Mouse (Mus musculus): ENCODE data around the gene Nudt3. TPM values are rescaled to one million over a fixed set of nuclear protein-coding genes. Genes with fewer than 3 reads are reported as not detected.

Nudt3 gene
- polyA plus RNA-seq, 1 experiment = 142 TPM

GRCm38 (mm10) chr17:27533354-27533753 lies 89.9 kb downstream of the Nudt3 start:
- no peak for TF ChIP-seq MAX (IDR thresholded peaks at IDR 0.05; ENCODE audit: low read depth)
- no peak for TF ChIP-seq POLR2AphosphoS2 (IDR thresholded peaks at IDR 0.05; ENCODE audit: insufficient read length, low read depth)
- no peak for TF ChIP-seq E2F4 (IDR thresholded peaks at IDR 0.05; ENCODE audit: insufficient read depth)
- no peak for TF ChIP-seq TCF12 (IDR thresholded peaks at IDR 0.05; ENCODE audit: insufficient read depth, poor library complexity, severe bottlenecking)
- TF ChIP-seq CEBPB (IDR thresholded peaks at IDR 0.05; ENCODE audit: insufficient read depth, poor library complexity, severe bottlenecking) = no peak
- TF ChIP-seq POLR2A (IDR thresholded peaks at IDR 0.05; ENCODE audit: insufficient read length, low read depth) = no peak
- TF ChIP-seq REST (IDR thresholded peaks at IDR 0.05; ENCODE audit: insufficient read depth, insufficient read length) = no peak
- TF ChIP-seq USF1 (IDR thresholded peaks at IDR 0.05; ENCODE audit: low read depth) = no peak
- H3K36me3 ChIP-seq (ENCODE audit: control insufficient read depth, insufficient read depth) = no peaks in the 10 kb centered on the region
- H3K4me2 ChIP-seq (ENCODE audit: low read depth) = no peak overlapping the region
- no peak overlapping the region for H3K4me3 ChIP-seq
- H3K27me3 ChIP-seq (ENCODE audit: control insufficient read depth, insufficient read depth, insufficient read length) = no peaks in the 10 kb centered on the region
- no peaks in the 10 kb centered on the region for H3K79me2 ChIP-seq (ENCODE audit: control insufficient read depth, insufficient read depth)
- no peak overlapping the region for H3ac ChIP-seq (ENCODE audit: control insufficient read depth, insufficient read length)

- Histone ChIP-seq H3K36me3 (ENCODE audit: control insufficient read depth, insufficient read depth) (no peaks in the 10 kb centered on the region), H3K4me3 (no peak overlapping the region), H3K27me3 (ENCODE audit: control insufficient read depth, insufficient read depth, insufficient read length) (no peaks in the 10 kb centered on the region), H3K79me2 (ENCODE audit: control insufficient read depth, insufficient read depth) (no peaks in the 10 kb centered on the region), H3ac (ENCODE audit: control insufficient read depth, insufficient read length) (no peak overlapping the region), H3K4me2 (ENCODE audit: low read depth) (no peak overlapping the region)
- TF ChIP-seq E2F4 (IDR thresholded peaks at IDR 0.05; ENCODE audit: insufficient read depth) = no peak
- TF ChIP-seq TCF3 (IDR thresholded peaks at IDR 0.05; ENCODE audit: insufficient read length, low read depth) = no peak
- no peak for TF ChIP-seq USF1 (IDR thresholded peaks at IDR 0.05; ENCODE audit: low read depth)
- TF ChIP-seq POLR2AphosphoS2 (IDR thresholded peaks at IDR 0.05; ENCODE audit: insufficient read length, low read depth) = no peak
- TF ChIP-seq SRF (IDR thresholded peaks at IDR 0.05; ENCODE audit: control insufficient read depth, insufficient read length, low read depth) = no peak
- no peak for TF ChIP-seq REST (IDR thresholded peaks at IDR 0.05; ENCODE audit: insufficient read depth, insufficient read length)
- no peak for TF ChIP-seq TCF12 (IDR thresholded peaks at IDR 0.05; ENCODE audit: insufficient read depth, poor library complexity, severe bottlenecking)
- no peak for TF ChIP-seq MYOG (IDR thresholded peaks at IDR 0.05; ENCODE audit: control insufficient read depth in 1 of 3, insufficient read depth in 1 of 3, insufficient read length in 2 of 3, low read depth in 2 of 3)
These were observed 91.2 kb downstream of the Nudt3 start for GRCm38 (mm10) chr17:27532095-27532494.

Other genes starting within 250 kb of the Nudt3 start
- not detected for gene Grm4, start 102.1 kb downstream of the Nudt3 start, polyA plus RNA-seq (2012; fragmentation: generic; extraction: Trizol)
- 60.9 TPM for gene Hmga1, start 67.0 kb downstream of the Nudt3 start, polyA plus RNA-seq (2012; fragmentation: generic; extraction: Trizol)
- gene AI413582, start 57.7 kb downstream of the Nudt3 start, polyA plus RNA-seq (2012; fragmentation: generic; extraction: Trizol) = 46.0 TPM
- gene RPS10-NUDT3, start 11.7 kb upstream of the Nudt3 start, polyA plus RNA-seq (2012; fragmentation: generic; extraction: Trizol) = not detected
- 3,606 TPM for gene Rps10, start 13.2 kb upstream of the Nudt3 start, polyA plus RNA-seq (2012; fragmentation: generic; extraction: Trizol)
- gene Pacsin1, start 32.0 kb upstream of the Nudt3 start, polyA plus RNA-seq (2012; fragmentation: generic; extraction: Trizol) = 3.0 TPM
- 0.05 TPM for gene Spdef, start 105.5 kb upstream of the Nudt3 start, polyA plus RNA-seq (2012; fragmentation: generic; extraction: Trizol)
- 79.4 TPM for gene D17Wsu92e, start 197.2 kb upstream of the Nudt3 start, polyA plus RNA-seq (2012; fragmentation: generic; extraction: Trizol)
- 251 TPM for gene Snrpc, start 214.7 kb upstream of the Nudt3 start, polyA plus RNA-seq (2012; fragmentation: generic; extraction: Trizol)
- 16.4 TPM for gene Uhrf1bp1, start 232.9 kb upstream of the Nudt3 start, polyA plus RNA-seq (2012; fragmentation: generic; extraction: Trizol)